Mouse (Mus musculus) heart, postnatal 0 days (tissue): ENCODE measurements around the gene Ap2a1. TPM values are rescaled to one million over a fixed set of nuclear protein-coding genes. Genes with fewer than 3 reads are reported as not detected.
"Not testable (repeated sequence)": the region's sequence is repeated elsewhere in the genome, so short reads cannot be mapped to it uniquely, and the experiment has no call there.

Experiments
- ATAC-seq: fragments of 200-750 bp; cut with Nextera tagmentation; 2 replicates; pipeline ENCODE4 v1.8.0; 2017; ENCODE audit warnings: low read depth, moderate number of reproducible peaks, moderate library complexity; ENCODE audit not compliant: insufficient read depth
- DNase-seq: peaks from one replicate; pipeline ENCODE4 v3.0.0-alpha.2; 2016; ENCODE audit warnings: low spot score
- H3K27ac ChIP-seq: fragments of 300-500 bp; sonication (generic); 2 replicates; pipeline ENCODE4 v1.5.1; 2014; ENCODE audit warnings: low read depth, mild to moderate bottlenecking
- H3K27me3 ChIP-seq: fragments of 300-500 bp; sonication (generic); 2 replicates; pipeline ENCODE4 v1.6.1; 2014; ENCODE audit warnings: low read length, mixed read lengths; ENCODE audit not compliant: control insufficient read depth, insufficient read depth
- H3K36me3 ChIP-seq: fragments of 300-500 bp; sonication (generic); replicated peaks from 2 replicates; pipeline ENCODE4 v1.6.1; 2014; ENCODE audit warnings: low read length, mixed read lengths; ENCODE audit not compliant: control insufficient read depth, insufficient read depth
- H3K4me1 ChIP-seq: fragments of 300-500 bp; sonication (generic); 2 replicates; pipeline ENCODE4 v1.6.1; 2014; ENCODE audit warnings: antibody characterized with exemption; ENCODE audit not compliant: control insufficient read depth, insufficient read depth
- H3K4me2 ChIP-seq: fragments of 300-500 bp; sonication (generic); 2 replicates; pipeline ENCODE4 v1.6.1; 2014; ENCODE audit warnings: low read depth, mild to moderate bottlenecking, low read length, moderate library complexity
- H3K4me3 ChIP-seq: fragments of 300-500 bp; sonication (generic); 2 replicates; pipeline ENCODE4 v1.5.1; 2014; ENCODE audit warnings: low read depth, low read length
- H3K9ac ChIP-seq: fragments of 300-500 bp; sonication (generic); replicated peaks from 2 replicates; pipeline ENCODE4 v1.6.1; 2014; ENCODE audit warnings: low read depth, low read length, mixed read lengths
- H3K9me3 ChIP-seq: fragments of 300-500 bp; sonication (generic); replicated peaks from 2 replicates; pipeline ENCODE4 v1.6.1; 2016; ENCODE audit warnings: low read length; ENCODE audit not compliant: control insufficient read depth
- CTCF ChIP-seq: IDR thresholded peaks from 2 replicates; pipeline ENCODE4 v1.5.1; 2016; ENCODE audit warnings: antibody characterized with exemption, control low read depth, low read depth
- EP300 ChIP-seq: IDR thresholded peaks from 2 replicates; pipeline ENCODE4 v1.6.1; 2016; ENCODE audit warnings: antibody characterized with exemption, low read depth
- WGBS: fragments of 180-500 bp; shearing (Covaris S2); extraction: QIAGEN DNeasy Blood & Tissue Kit; methylation state at CpG from one replicate; pipeline ENCODE4 v1.1.7; 2014; 5-methylcytosine and 5-hydroxymethylcytosine counted together
- polyA plus RNA-seq: library from polyadenylated mRNA; unstranded; fragments of >200 nt; fragmentation: Nextera tagmentation; extraction: Ambion mirVana; gene quantifications from 2 replicates; pipeline ENCODE4 v1.2.1, GENCODE M21; 2015
- total RNA-seq: library from RNA; depleted of rRNA; stranded (reverse); fragments of >200 nt; gene quantifications from 2 replicates; pipeline ENCODE4 v1.2.3, GENCODE M21; 2014; ENCODE audit warnings: low replicate concordance

Ap2a1 gene
- total and polyA plus RNA-seq, 2 experiments from 2014 or later, result 37.1 to 63.1 TPM

DNA sequence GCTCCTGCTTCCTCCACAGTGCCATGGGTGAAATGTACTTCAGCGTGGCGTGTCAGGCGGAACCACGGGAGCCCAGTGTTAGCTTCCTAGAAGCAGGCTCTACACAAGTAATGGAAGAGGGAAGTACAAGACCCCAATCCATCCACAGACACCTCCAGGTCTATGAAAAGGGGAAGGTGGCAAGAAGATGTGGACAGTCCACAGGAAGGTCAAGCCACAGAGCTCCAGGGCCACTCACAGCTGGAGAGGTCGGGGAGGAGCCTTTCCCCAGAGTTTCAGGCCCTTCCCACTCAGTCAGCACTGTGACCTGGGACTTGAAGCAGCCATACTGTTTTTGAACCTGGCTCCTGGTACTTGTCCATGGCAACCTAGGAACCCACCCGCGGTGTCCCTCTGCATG, 42.3 kb downstream of the Ap2a1 start:
- H3K4me3 ChIP-seq, result no peak overlapping the region
- H3K4me1 ChIP-seq, result peaks cover 35% of the 10 kb centered on the region
- TF ChIP-seq CTCF, result no peak
- TF ChIP-seq EP300, result no peak
- no peak overlapping the region for H3K9ac ChIP-seq
- 88% methylated on average over 7 of the region's 7 CpGs for WGBS
- H3K27me3 ChIP-seq, result no peaks in the 10 kb centered on the region
- H3K36me3 ChIP-seq, result peaks cover 39% of the 10 kb centered on the region
- no peak overlapping the region for H3K4me2 ChIP-seq
- peak overlapping the region; percentile 74 for H3K27ac ChIP-seq
- DNase-seq (no peak), ATAC-seq (no peak)
- no peaks in the 10 kb centered on the region for H3K9me3 ChIP-seq

DNA sequence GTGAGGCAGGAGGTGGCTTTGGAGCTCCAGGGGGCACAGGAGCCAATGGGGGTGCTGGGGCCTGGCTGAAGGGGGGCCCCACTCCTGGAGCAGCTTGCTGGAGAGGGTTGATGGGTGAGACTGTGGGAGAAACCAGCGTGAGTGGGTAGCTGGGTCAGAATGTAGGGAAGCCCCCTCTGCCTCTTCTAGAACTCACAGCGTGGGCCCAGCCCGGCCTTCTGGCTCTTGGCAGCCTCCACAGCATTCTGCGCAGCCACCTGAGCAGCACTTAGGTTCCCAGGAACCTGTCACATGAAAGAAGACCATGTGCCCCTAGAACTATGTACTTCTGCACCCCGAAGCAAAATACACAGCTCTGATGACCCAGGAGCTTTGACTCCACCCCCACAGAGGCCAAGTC, 44.7 kb downstream of the Ap2a1 start:
- no peaks in the 10 kb centered on the region for H3K9me3 ChIP-seq
- peaks cover 21% of the 10 kb centered on the region for H3K4me1 ChIP-seq
- H3K4me3 ChIP-seq, result no peak overlapping the region
- DNase-seq (no peak), ATAC-seq (no peak)
- H3K36me3 ChIP-seq, result peaks cover 62% of the 10 kb centered on the region
- 94% methylated on average over 5 of the region's 5 CpGs for WGBS
- TF ChIP-seq EP300 (no peak), CTCF (no peak)
- H3K27me3 ChIP-seq, result no peaks in the 10 kb centered on the region
- no peak overlapping the region for H3K9ac ChIP-seq
- H3K27ac ChIP-seq, result no peak overlapping the region
- H3K4me2 ChIP-seq, result no peak overlapping the region

GRCm38 (mm10) chr7:44883036-44883435, 46.3 kb downstream of the Ap2a1 start:
- Histone ChIP-seq H3K9ac (no peak overlapping the region), H3K27ac (no peak overlapping the region), H3K27me3 (no peaks in the 10 kb centered on the region), H3K4me1 (peaks cover 17% of the 10 kb centered on the region), H3K4me3 (no peak overlapping the region), H3K4me2 (no peak overlapping the region), H3K36me3 (peaks cover 78% of the 10 kb centered on the region), H3K9me3 (no peaks in the 10 kb centered on the region)
- ATAC-seq (no peak), DNase-seq (no peak)
- WGBS, result 88% methylated on average over 3 of the region's 3 CpGs
- TF ChIP-seq CTCF (no peak), EP300 (no peak)

GRCm38 (mm10) chr7:44877833-44878232, 51.5 kb downstream of the Ap2a1 start:
- no peak overlapping the region for H3K9ac ChIP-seq
- peak; percentile 75 for DNase-seq

DNA sequence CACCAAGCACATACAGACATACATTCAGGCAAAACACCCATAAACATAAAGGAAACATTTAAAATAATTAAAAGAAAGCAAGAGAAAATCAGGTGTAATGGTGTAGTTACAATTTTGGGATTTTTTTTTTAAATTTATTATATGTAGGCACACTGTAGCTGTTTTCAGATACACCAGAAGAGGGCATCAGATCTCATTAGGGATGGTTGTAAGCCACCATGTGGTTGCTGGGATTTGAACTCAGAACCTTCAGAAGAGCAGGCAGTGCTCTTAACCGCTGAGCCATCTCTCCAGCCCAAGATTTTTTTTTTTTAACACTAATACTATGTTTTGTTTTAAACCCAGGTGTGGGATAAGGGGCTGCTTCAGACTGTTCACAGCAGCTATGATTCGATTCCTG, 57.5 kb downstream of the Ap2a1 start:
- not testable (repeated sequence) for H3K4me2 ChIP-seq, H3K36me3 ChIP-seq, H3K27ac ChIP-seq, ATAC-seq, H3K4me3 ChIP-seq, DNase-seq, H3K27me3 ChIP-seq, H3K9ac ChIP-seq, H3K9me3 ChIP-seq
- H3K4me1 ChIP-seq, result peaks cover 24% of the 10 kb centered on the region
- WGBS, result 92% methylated on average over 2 of the region's 2 CpGs

More at GRCm38 (mm10) chr7:44877833-44878232, 51.5 kb downstream of the Ap2a1 start:
- Histone ChIP-seq H3K4me3 (no peak overlapping the region), H3K4me1 (peaks cover 21% of the 10 kb centered on the region), H3K36me3 (peaks cover 67% of the 10 kb centered on the region), H3K4me2 (no peak overlapping the region), H3K27ac (peak overlapping the region; percentile 80), H3K27me3 (no peaks in the 10 kb centered on the region), H3K9me3 (no peaks in the 10 kb centered on the region)
- no peak for TF ChIP-seq CTCF
- peak; percentile 71; the same call in 1 of the 2 replicates for TF ChIP-seq EP300
- peak; percentile 87 for ATAC-seq
- WGBS, result 42% methylated on average over 14 of the region's 14 CpGs

DNA sequence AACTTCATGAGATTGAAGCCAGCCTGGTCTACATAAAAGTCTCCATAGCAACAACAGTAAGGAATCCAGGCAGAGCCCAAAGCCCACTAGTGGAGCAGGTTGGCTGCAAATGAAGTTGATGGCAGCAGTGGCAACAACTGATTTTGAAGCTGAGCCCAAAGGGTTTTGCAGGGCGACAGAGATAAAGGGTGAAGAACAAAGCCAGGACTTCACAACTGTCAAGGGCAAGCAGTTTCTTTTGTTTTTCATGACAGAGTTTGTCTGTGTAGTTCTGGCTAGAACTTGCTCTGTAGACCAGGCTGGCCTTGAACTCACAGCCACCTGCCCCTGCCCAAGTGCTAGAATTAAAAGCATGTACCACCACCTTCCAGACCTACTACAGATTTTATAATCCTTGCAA, 58.1 kb downstream of the Ap2a1 start:
- Histone ChIP-seq H3K4me3 (no peak overlapping the region), H3K27ac (no peak overlapping the region), H3K4me2 (no peak overlapping the region), H3K9me3 (no peaks in the 10 kb centered on the region), H3K27me3 (no peaks in the 10 kb centered on the region), H3K9ac (no peak overlapping the region), H3K4me1 (peaks cover 30% of the 10 kb centered on the region), H3K36me3 (peaks cover under 1% of the 10 kb centered on the region; the same call in 1 of the 2 replicates)
- WGBS, result 53% methylated on average over 1 of the region's 1 CpGs
- TF ChIP-seq EP300 (no peak), CTCF (no peak)
- ATAC-seq (no peak), DNase-seq (no peak)
